Mouse (Mus musculus) CH12.LX (cell line): Measurements from ENCODE around the gene Abcb1b.

ENCODE experiments used
- CHD2 ChIP-seq: IDR thresholded peaks from 2 replicates; pipeline ENCODE4 v1.6.1; 2011; ENCODE audit warnings: low read length, improper control_type of control experiment
- CTCF ChIP-seq, 2 experiments: IDR thresholded peaks in 1 of 2; conservative IDR thresholded peaks in 1 of 2; 2 replicates each; pipeline ENCODE4 v1.5.1; 2011 to 2012; ENCODE audit warnings: low read depth in 2 of 2, low read length in 2 of 2, improper control_type of control experiment in 1 of 2, inconsistent platforms in 1 of 2, mild to moderate bottlenecking in 1 of 2, moderate library complexity in 1 of 2
- EP300 ChIP-seq: IDR thresholded peaks from 2 replicates; pipeline ENCODE4 v1.6.1; 2011; ENCODE audit warnings: low read length, improper control_type of control experiment
- MAFK ChIP-seq: IDR thresholded peaks from 2 replicates; pipeline ENCODE4 v1.6.1; 2011; ENCODE audit warnings: low read length, improper control_type of control experiment; ENCODE audit not compliant: insufficient replicate concordance
- MXI1 ChIP-seq: IDR thresholded peaks from 2 replicates; pipeline ENCODE4 v1.6.1; 2011; ENCODE audit warnings: mild to moderate bottlenecking, low read depth, low read length, improper control_type of control experiment
- POLR2A ChIP-seq: IDR thresholded peaks from 2 replicates; pipeline ENCODE4 v1.6.1; 2011; ENCODE audit warnings: low read depth, mild to moderate bottlenecking, improper control_type of control experiment, low read length
- POLR2AphosphoS2 ChIP-seq: IDR thresholded peaks from 2 replicates; pipeline ENCODE4 v1.6.1; 2011; ENCODE audit warnings: low read depth, low read length, improper control_type of control experiment
- TBP ChIP-seq: conservative IDR thresholded peaks from 2 replicates; pipeline ENCODE4 v1.6.1; 2011; ENCODE audit warnings: low read depth, low read length, improper control_type of control experiment
- USF2 ChIP-seq: conservative IDR thresholded peaks from 2 replicates; pipeline ENCODE4 v1.6.1; 2011; ENCODE audit warnings: low read depth, low read length, improper control_type of control experiment
- ZNF384 ChIP-seq: IDR thresholded peaks from 2 replicates; pipeline ENCODE4 v1.6.1; 2012; ENCODE audit warnings: low read depth, low read length, improper control_type of control experiment, inconsistent platforms

GRCm38 (mm10) chr5:8778751-8779150 lies 19.2 kb upstream of the Abcb1b start:
- TF ChIP-seq CTCF (conservative IDR thresholded peaks at IDR 0.05 in 1 of 2, IDR thresholded peaks at IDR 0.05 in 1 of 2; ENCODE audit: low read depth in 2 of 2, low read length in 2 of 2) (no peak), POLR2AphosphoS2 (no peak), EP300 (no peak), MAFK (no peak), POLR2A (no peak), ZNF384 (no peak), TBP (no peak), CHD2 (no peak), MXI1 (no peak), USF2 (no peak)
